Mouse (Mus musculus) layer of hippocampus, adult 9-10 months (tissue): ENCODE results near the gene P2rx2.

ENCODE experiments used
- DNase-seq: peaks from one replicate; pipeline ENCODE4 v3.0.0; 2022; ENCODE audit warnings: low spot score

The P2rx2 gene

DNA sequence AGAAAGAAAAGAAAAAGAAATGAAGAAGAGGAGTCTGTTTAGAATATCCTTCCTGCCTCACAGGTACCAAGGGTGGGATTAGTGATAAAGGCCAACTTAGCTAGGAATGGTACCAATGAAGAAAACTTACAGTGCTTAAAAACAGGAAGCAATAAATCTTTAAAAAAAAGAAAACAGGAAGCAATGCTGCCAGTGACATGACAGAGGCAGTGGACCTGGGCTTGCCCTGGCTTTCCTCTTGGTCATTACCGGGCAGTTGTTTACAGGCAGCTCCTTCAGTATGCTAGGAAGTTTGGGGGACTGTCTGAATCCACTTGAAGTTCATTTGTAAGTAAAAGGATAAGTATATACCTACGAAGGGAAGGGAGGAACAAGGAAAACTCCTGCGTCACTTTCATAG lies 12.5 kb downstream of the P2rx2 start:
- no peak for DNase-seq

DNA sequence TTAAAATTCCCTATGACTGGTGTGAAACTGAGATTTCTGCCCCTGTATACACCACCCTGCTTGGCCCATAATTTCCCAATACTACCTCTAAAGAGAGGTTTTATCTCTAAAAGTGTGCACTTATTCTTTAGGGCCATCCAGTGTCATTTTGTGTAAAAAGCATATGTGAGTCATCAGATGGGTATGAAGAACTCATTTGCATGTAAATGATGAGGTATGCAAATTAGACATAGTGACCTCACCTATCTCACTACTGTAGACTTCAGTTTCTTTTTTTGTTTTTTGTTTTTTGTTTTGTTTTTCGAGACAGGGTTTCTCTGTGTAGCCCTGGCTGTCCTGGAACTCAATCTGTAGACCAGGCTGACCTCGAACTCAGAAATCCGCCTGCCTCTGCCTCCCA lies 29.9 kb downstream of the P2rx2 start:
- no peak for DNase-seq

DNA sequence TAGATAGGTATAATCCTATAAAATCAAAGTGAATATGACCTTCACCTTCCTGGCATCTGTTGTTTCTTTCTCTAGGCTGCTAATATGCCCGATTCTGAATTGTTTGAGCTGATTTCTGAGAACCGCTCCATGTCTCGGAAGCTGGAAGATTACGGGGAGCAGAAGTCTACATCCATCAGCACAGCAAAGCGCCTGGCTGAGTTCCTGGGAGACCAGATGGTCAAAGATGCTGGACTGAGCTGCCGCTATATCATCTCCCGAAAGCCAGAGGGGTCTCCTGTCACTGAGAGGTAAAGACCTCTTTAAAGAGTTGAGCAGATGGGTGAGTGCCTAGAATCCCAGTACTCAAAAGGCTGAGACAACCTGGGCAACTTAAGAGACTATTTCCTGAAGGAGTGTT lies 34.2 kb downstream of the P2rx2 start:
- DNase-seq = no peak

DNA sequence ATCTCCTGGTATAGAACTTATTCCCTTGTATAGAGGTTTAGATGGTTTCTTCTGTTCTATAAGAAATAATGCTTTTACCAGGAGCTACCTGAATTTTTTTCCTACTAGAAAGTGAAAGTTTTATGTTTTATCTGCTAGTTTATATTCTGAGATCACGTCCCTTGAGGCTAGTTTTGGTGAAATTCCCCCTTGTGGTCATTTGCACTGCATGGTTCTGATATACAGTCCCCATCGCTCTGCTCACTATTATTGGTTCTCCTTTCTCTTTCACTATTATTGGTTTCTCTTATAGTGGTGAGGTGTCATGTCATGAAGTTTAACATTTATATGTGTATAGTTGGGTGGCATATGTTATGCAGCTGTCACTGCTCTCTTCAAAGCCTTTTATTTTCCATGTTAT lies 42.4 kb downstream of the P2rx2 start:
- no peak for DNase-seq

DNA sequence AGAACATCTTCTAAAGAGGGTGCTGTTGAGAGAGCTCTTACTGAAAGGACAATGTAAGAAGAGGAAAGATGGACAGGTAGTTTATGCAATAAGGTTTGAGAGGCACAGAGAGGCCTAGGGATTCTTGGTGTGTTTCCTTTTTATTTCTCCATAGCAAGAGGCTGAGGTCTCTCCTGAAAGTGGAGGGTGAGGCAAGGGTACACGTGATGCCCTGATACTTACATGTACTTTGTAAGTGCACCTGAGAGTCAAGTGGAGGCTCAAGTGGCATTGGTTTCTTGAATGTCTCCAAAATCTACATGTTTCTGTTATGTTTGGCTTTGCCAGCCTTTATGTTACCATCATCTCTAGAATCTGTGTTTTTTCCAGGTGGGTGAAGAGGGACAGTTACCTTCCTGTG lies 46.4 kb downstream of the P2rx2 start:
- no peak for DNase-seq

DNA sequence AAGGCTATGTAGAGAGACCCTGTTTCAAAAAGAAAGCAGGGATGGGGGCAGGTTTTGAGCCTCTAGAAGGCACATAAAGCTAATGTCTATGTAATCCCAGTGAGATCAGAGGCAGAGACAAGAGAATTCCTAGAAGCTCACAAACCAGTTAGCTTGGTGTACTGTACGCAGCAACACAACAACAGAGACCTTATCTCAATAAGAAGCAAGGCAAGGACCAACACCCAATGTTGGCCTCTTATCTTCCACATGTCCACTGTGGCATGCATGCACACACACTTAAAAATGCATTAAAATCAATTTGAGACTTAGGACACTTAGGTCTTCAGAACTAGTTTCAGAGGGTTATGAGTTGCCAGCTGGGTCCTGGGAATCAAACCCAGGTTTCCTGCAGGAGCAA lies 51.4 kb downstream of the P2rx2 start:
- DNase-seq = no peak
